Mouse (Mus musculus) hindbrain, embryonic 15.5 days (tissue): ENCODE results near the gene Hoxb7. TPM values are rescaled to one million over a fixed set of nuclear protein-coding genes. Genes with fewer than 3 reads are reported as not detected.

Experiments used
- ATAC-seq: fragments of 200-750 bp; cut with Nextera tagmentation; 2 replicates; pipeline ENCODE4 v1.8.0; 2017; ENCODE audit warnings: low read depth, moderate number of reproducible peaks, moderate TSS enrichment; ENCODE audit not compliant: low FRiP score
- H3K27ac ChIP-seq: fragments of 300-500 bp; sonication (generic); replicated peaks from 2 replicates; pipeline ENCODE4 v1.5.1; 2015; ENCODE audit warnings: mild to moderate bottlenecking, inconsistent platforms
- H3K27me3 ChIP-seq: fragments of 300-500 bp; sonication (generic); 2 replicates; pipeline ENCODE4 v1.6.1; 2015; ENCODE audit warnings: control low read depth, inconsistent platforms
- H3K36me3 ChIP-seq: fragments of 300-500 bp; sonication (generic); 2 replicates; pipeline ENCODE4 v1.6.1; 2015; ENCODE audit warnings: control low read depth, inconsistent platforms
- H3K4me1 ChIP-seq: fragments of 300-500 bp; sonication (generic); replicated peaks from 2 replicates; pipeline ENCODE4 v1.6.1; 2015; ENCODE audit warnings: control low read depth, inconsistent platforms
- H3K4me2 ChIP-seq: fragments of 300-500 bp; sonication (generic); 2 replicates; pipeline ENCODE4 v1.6.1; 2015; ENCODE audit warnings: moderate library complexity, mild to moderate bottlenecking, inconsistent platforms
- H3K4me3 ChIP-seq: fragments of 300-500 bp; sonication (generic); 2 replicates; pipeline ENCODE4 v1.5.1; 2015; ENCODE audit warnings: mild to moderate bottlenecking, inconsistent platforms
- H3K9ac ChIP-seq: fragments of 300-500 bp; sonication (generic); 2 replicates; pipeline ENCODE4 v1.6.1; 2015; ENCODE audit warnings: inconsistent platforms
- H3K9me3 ChIP-seq: fragments of 300-500 bp; sonication (generic); 2 replicates; pipeline ENCODE4 v1.6.1; 2016; ENCODE audit warnings: control low read depth, inconsistent platforms
- WGBS: fragments of 180-500 bp; shearing (Covaris S2); methylation state at CpG from one replicate; pipeline ENCODE4 v1.1.7; 2015; 5-methylcytosine and 5-hydroxymethylcytosine counted together
- polyA plus RNA-seq: library from polyadenylated mRNA; unstranded; fragments of >200 nt; fragmentation: Nextera tagmentation; extraction: Ambion mirVana; gene quantifications from 2 replicates; pipeline ENCODE4 v1.2.1, GENCODE M21; 2015

Gene Hoxb7
- 26.5 and 33.6 TPM in 2 replicates for polyA plus RNA-seq

DNA sequence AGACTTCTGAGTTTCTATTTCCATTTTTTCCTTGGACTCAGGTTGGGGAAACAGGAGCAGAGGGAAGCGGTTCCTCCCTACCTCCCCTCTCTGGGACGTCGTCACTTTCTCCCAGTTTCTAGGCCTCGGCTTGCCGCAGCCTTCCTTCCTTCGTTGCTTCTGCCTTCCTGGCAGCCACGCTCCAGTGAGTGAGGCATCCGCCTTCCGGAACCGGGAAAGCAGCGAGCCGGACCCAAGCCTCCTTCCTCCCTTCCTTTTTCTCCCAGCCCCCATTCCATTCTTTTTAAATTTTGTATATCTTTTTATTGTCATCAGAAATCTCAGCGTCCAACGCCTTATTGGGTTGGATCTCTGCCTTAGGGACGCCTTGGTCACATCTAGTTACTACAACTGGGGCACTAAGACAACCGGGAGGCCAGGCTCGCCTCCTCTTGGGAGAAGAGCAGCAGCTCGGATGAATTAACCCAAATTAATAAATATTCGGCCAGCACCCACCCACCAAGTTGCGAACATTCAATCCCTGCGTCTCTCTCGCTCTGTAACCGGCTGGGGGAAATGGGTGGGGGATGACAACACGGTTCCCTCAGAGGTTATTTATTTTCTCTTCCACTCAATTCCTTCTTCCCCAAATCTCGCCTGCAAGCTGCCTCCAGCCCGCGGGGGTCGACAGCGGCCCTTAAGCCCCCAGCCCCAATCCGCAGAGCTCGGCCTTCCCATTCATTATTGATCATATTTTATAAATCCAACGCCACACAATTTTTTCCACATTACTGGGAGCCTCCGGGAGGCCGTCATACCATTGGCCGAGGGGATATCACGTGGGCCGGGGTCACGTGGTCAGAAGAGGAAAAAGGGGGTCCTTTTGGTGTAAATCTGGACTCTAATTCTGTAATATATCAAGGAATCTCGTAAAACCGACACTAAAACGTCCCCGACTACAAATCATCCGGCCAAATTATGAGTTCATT lies at the start of gene Hoxb7:
TSS of gene Hoxb7 (plus strand) at position 853 of the 968 bp plus-strand sequence.
- WGBS: 2% methylated on average over 43 of the region's 43 CpGs
- H3K27me3 ChIP-seq: peaks cover 74% of the 10 kb centered on the region
- peaks cover 6% of the 10 kb centered on the region for H3K4me1 ChIP-seq

DNA sequence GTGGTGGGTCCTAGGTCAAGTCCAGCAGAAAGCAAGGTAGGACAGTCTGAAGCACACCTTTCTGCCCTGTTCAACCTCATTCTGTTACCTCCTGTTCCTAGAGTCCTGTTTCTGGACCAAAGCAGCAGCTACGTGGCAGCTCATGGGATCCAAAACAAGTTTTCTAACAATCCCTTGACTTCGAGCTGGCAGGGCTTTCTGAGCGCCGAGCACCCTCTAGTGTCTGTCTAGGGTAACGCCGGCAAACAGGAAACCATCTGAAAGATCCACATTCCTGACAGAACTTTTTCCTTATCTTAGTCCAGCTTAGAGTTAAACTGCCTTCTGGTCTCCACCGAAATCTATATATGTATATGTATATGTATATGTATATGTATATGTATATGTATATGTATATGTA lies 46.2 kb upstream of the Hoxb7 start:
- Histone ChIP-seq H3K4me3 (no peak overlapping the region), H3K4me2 (no peak overlapping the region), H3K9me3 (no peaks in the 10 kb centered on the region), H3K4me1 (no peaks in the 10 kb centered on the region), H3K27me3 (peaks cover 53% of the 10 kb centered on the region), H3K27ac (no peak overlapping the region), H3K36me3 (no peaks in the 10 kb centered on the region), H3K9ac (no peak overlapping the region)
- ATAC-seq: no peak
- WGBS: 3% methylated on average over 7 of the region's 7 CpGs

More for the DNA sequence above, at the start of gene Hoxb7:
- H3K9ac ChIP-seq: peak within 1 kb of the TSS; percentile 27
- H3K36me3 ChIP-seq: no peaks in the 10 kb centered on the region
- peak within 1 kb of the TSS; percentile 40 for H3K4me3 ChIP-seq
- peak within 1 kb of the TSS; percentile 50 for H3K4me2 ChIP-seq
- H3K9me3 ChIP-seq: no peaks in the 10 kb centered on the region
- no peak for ATAC-seq
- H3K27ac ChIP-seq: peak within 1 kb of the TSS; percentile 72

DNA sequence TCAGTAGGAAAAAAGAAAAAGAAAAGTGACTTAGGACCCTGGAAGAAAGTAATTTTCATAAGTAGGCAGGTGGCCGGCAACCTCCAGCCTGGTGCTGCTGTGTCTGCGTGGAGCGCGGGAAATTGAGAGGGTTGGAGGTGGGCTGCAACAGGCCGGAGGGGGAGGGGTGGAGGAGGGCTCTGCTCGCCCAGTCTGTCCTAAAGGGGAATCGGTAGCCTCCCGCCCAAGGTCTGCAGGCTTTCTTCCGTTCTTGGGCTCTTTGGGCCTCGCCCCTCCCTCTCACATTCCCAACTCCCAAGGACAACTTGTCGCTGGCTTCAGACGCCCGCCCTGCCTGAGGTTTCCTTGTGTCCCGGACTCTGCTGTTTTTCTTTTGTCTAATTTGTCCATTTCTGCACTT lies 35.5 kb upstream of the Hoxb7 start:
- Histone ChIP-seq H3K27ac (no peak overlapping the region), H3K27me3 (peaks cover 96% of the 10 kb centered on the region), H3K4me2 (no peak overlapping the region), H3K9me3 (no peaks in the 10 kb centered on the region), H3K9ac (no peak overlapping the region), H3K4me3 (no peak overlapping the region), H3K4me1 (no peaks in the 10 kb centered on the region), H3K36me3 (no peaks in the 10 kb centered on the region)
- WGBS: 2% methylated on average over 14 of the region's 14 CpGs
- ATAC-seq: no peak

DNA sequence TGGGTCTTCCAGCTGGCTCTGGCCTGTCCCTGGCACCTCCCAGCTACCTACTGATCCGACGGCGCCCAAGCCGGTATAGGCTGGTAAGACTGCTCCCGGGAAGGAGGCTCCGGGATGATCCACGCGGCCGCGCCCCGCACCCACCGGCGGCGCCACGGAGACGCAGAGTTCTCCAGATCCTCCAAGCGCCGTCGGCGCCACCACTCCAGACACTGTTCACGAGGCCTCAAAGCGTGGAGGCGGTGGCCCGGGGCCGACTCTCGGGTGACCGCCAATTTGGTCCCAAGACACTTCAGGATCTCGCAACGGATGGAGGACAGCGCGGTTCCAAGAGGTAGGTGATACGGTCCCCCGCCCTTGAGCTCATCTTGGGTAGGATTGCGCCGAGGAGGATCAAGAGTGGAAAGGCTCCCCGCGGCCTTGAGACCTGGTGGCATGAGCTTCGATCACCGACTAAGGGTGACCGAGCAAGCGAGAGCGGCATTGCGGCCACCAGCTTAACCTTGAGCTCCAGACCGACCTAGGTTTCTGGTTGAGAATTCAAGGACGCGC lies 34.9 kb upstream of the Hoxb7 start:
- Histone ChIP-seq H3K4me3 (no peak overlapping the region), H3K9me3 (no peaks in the 10 kb centered on the region), H3K4me1 (no peaks in the 10 kb centered on the region), H3K36me3 (no peaks in the 10 kb centered on the region), H3K27ac (no peak overlapping the region), H3K4me2 (no peak overlapping the region), H3K9ac (no peak overlapping the region), H3K27me3 (peaks cover 96% of the 10 kb centered on the region)
- 1% methylated on average over 45 of the region's 46 CpGs for WGBS
- ATAC-seq: no peak

DNA sequence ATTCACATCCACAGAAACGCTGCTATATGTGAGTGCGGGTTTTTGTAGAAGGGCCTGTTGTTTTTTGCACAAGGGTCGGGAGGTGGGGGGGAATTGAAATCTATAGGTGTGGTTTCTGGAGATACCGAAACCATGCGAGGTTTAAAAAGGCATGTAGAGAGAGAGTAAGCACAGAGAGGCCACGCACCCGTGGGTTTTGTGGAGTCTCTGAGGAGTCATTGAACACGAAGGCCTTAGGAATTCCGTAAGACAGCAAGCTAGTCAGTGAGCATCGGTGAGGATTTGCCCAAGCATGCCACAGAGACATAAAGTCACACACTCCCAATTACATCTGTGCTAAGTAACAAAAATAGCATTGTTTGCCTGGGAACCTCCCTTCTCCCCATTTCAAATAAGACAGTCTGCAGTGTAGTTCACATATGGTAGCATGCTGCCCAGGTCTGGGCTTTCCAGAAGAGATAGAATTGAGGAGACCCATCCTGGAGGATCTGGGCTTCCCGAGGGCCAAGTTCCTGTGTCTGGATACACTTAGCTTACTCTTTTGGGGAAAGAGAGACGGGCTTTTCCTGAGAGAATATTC lies 33.8 kb upstream of the Hoxb7 start:
- H3K4me1 ChIP-seq: no peaks in the 10 kb centered on the region
- peaks cover 97% of the 10 kb centered on the region for H3K27me3 ChIP-seq
- H3K36me3 ChIP-seq: no peaks in the 10 kb centered on the region
- no peak overlapping the region for H3K4me2 ChIP-seq
- no peaks in the 10 kb centered on the region for H3K9me3 ChIP-seq
- no peak for ATAC-seq
- no peak overlapping the region for H3K27ac ChIP-seq
- WGBS: 3% methylated on average over 12 of the region's 12 CpGs
- no peak overlapping the region for H3K4me3 ChIP-seq
- no peak overlapping the region for H3K9ac ChIP-seq

DNA sequence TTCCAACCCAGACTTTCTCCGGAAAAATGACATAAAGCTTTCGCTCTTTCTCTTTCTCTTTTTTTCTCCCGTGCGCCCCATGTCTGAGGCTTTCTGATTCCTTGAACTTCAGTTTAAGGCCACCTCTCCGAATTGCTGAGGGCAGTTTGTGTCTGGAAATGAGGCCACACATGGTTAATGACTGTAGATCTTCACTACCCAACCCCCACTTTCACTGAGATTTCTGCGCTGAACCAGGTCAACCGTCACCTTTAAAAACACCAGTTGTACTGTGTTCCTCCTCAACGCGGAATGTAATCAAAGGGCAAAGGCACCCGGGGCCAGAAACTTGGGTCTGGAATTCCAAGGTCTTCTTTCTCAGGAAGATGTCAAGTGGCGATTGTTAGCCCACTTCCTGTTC lies 32.2 kb upstream of the Hoxb7 start:
- ATAC-seq: no peak
- WGBS: 0% methylated on average over 11 of the region's 11 CpGs
- H3K27me3 ChIP-seq: peaks cover 97% of the 10 kb centered on the region

DNA sequence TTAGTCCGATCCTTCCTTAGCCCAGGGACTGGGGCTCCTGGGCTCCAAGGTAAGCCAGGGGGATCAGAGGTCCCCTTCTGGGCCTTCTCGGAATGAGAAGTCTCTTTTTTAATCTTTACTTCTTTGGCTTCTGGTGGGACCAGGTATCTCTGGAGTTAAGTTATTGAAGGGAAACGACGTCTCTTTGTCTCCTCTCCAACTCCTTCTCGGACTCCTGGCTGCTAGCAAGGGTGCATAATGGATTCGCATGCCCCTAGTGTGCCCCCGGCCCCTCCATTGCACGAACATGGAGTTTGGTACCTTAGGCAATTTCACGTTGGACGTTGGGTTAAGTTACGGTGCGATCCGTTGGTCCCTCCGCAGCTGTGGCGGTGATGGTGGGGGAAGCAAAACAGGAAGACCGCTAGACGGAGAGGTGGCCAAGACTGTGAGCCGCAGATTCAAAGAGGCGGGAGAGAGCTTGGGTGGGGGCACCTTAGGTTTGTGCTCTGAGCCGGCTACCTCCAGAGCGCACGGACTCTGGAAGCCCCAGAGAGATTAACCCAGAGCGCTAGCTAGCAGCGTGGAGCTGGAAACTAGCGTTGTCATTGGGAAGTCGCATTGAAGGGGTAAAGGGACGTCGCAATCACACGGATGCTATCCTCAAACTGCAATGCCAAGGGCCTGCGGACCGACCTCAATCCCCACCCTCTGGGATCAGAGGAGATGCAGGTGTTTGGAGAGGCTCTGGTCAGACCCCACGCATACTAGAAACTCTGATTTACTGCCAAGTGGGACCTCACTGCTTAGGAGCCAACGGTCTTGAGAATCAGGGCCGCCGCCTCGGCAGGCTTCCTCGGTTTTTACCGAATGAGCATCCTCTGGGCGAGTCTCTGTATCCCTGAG lies 31.1 kb upstream of the Hoxb7 start:
- Histone ChIP-seq H3K4me2 (no peak overlapping the region), H3K27ac (no peak overlapping the region), H3K36me3 (no peaks in the 10 kb centered on the region), H3K9ac (no peak overlapping the region), H3K9me3 (no peaks in the 10 kb centered on the region), H3K4me1 (no peaks in the 10 kb centered on the region), H3K27me3 (peaks cover 97% of the 10 kb centered on the region), H3K4me3 (no peak overlapping the region)
- WGBS: 1% methylated on average over 39 of the region's 39 CpGs
- no peak for ATAC-seq

More for the DNA sequence above, 32.2 kb upstream of the Hoxb7 start:
- H3K4me2 ChIP-seq: no peak overlapping the region
- no peaks in the 10 kb centered on the region for H3K4me1 ChIP-seq
- no peaks in the 10 kb centered on the region for H3K36me3 ChIP-seq
- H3K4me3 ChIP-seq: no peak overlapping the region
- no peak overlapping the region for H3K9ac ChIP-seq
- no peaks in the 10 kb centered on the region for H3K9me3 ChIP-seq
- H3K27ac ChIP-seq: no peak overlapping the region

DNA sequence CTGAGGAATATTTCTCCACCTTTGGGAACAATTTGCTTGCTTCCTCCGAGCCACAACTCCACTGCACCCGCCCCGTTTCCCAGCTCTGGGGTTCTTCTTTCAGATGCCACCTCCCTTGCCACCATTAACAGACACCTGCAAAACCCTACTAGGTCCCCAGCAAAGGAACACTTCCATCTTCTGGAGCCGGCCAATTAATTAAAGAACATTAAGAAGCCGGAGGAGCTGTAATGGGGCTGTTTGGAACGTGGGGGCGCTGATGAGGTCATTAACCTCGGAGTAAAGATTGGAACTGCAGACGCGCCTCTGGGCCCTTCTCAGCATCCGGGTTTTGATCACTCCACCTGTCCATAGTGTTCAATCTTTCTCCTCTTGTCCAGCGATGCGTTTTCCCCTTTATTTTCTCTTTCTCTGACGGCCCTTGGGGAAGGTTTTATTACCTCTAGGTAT lies 30.4 kb upstream of the Hoxb7 start:
- Histone ChIP-seq H3K9me3 (no peaks in the 10 kb centered on the region), H3K4me2 (no peak overlapping the region), H3K36me3 (no peaks in the 10 kb centered on the region), H3K27me3 (peaks cover 97% of the 10 kb centered on the region), H3K4me3 (no peak overlapping the region), H3K27ac (no peak overlapping the region), H3K9ac (no peak overlapping the region), H3K4me1 (no peaks in the 10 kb centered on the region)
- no peak for ATAC-seq
- 2% methylated on average over 14 of the region's 14 CpGs for WGBS

DNA sequence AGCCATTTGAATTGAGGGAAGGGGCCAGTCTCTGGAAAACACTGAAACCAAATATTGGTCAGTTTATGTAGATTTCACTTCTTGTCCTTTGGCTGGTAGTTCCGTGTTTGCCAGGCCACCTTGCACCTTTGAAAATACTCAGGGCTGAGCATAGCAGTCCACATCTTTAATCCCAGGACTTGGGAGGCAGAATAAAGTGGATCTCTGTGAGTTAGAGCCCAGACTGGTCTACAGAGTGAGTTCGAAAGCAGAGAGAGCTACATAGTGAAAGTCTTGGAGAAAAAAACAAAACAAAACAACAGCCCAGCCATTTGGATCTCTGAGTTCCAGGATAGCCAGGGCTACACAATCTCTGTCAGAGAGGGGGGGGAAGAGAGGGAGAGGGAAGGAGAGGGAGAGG lies 29.3 kb upstream of the Hoxb7 start:
- peaks cover 97% of the 10 kb centered on the region for H3K27me3 ChIP-seq

DNA sequence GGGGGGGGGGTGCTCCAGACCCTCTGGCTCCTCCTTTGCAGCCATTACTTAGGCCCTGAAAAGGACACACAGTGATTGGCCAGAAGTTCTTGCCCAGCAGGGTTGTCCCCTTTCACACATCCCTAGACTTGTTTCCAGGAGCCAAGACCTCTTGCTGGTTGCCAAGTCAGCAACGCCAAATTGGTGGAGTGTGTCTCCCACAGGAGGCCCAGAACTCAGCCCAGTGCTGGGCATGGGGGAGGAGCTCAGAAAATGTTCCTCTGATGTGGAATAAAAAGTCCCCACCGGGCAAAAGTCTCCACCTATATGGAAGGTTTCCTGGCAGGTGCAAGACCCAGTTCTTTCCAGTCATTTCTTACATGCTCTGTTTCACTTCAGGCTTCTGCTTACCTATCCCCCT lies 27.4 kb upstream of the Hoxb7 start:
- Histone ChIP-seq H3K9me3 (no peaks in the 10 kb centered on the region), H3K4me1 (no peaks in the 10 kb centered on the region), H3K27me3 (peaks cover 98% of the 10 kb centered on the region), H3K9ac (no peak overlapping the region), H3K36me3 (no peaks in the 10 kb centered on the region), H3K4me2 (no peak overlapping the region), H3K4me3 (no peak overlapping the region), H3K27ac (no peak overlapping the region)
- WGBS: 0% methylated on average over 2 of the region's 2 CpGs
- no peak for ATAC-seq

More for the DNA sequence above, 29.3 kb upstream of the Hoxb7 start:
- Histone ChIP-seq H3K4me1 (no peaks in the 10 kb centered on the region), H3K9ac (no peak overlapping the region), H3K9me3 (no peaks in the 10 kb centered on the region), H3K36me3 (no peaks in the 10 kb centered on the region), H3K4me2 (no peak overlapping the region), H3K27ac (no peak overlapping the region), H3K4me3 (no peak overlapping the region)
- WGBS: 21% methylated on average over 2 of the region's 2 CpGs
- no peak for ATAC-seq

DNA sequence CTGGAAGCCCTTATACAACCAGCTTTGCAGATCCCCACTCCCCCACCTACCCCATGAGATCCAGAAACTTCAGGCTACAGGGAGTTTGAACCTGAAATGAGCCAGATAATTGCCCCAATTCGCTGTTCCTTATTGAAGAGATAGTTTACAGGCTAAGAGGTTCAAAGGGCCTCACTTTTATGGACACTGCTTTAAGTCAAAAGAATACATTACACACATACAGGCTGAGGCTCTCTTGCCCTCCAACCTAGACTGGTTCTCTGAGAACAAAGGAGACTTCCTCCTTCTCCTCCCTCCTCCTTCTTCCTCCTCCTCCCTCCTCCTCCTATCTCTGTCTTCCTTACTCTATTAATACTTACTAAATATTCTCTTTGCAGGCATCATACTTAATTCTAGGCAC lies 26.9 kb upstream of the Hoxb7 start:
- Histone ChIP-seq H3K4me1 (no peaks in the 10 kb centered on the region), H3K4me2 (no peak overlapping the region), H3K27me3 (peaks cover 98% of the 10 kb centered on the region), H3K4me3 (no peak overlapping the region), H3K27ac (no peak overlapping the region), H3K9ac (no peak overlapping the region), H3K9me3 (no peaks in the 10 kb centered on the region), H3K36me3 (no peaks in the 10 kb centered on the region)
- 4% methylated on average over 1 of the region's 1 CpGs for WGBS
- no peak for ATAC-seq
